Mouse (Mus musculus): Measurements from ENCODE around the gene Abtb2.

Gene Abtb2

DNA sequence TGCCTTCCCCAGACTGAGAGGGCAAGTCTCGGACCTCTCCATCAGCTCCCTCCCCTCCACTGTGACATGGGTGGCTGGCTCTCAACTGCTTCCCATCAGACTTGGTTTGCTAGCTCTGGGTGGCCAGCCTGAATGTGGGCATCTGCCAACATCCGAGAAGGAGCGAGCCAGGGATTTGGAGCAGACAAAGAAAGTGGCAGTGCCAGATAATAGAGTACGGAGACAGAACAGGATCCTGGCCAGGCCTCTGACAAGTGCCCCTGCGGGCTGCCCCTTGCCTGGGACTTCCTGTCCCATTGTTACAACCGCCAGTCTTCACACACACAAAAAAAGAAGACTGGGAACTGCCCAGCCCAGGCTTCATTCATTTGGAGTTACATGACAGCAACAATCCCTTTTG, 124.3 kb downstream of the Abtb2 start:
- no peak for DNase-seq (ENCODE audit: low read depth)

DNA sequence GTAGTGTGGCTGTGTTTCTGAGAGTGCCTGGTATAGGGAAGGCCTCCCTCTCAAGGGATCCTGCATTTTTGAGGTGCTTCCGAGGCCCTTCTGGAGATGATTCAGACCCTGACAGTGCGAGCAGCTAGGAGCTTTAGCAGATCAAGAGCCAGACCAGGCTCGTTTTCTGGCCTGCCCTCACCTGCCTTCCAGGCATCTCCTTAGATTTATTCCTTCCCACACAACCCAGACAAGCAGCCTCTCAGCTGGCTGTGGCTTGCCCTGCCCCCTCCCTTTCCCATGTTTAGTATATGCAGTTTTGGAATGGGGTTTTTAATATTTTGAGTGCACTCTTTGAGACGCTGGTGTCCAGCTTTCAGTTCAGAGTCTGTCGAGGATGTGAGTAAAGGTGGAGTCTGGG, 124.7 kb downstream of the Abtb2 start:
- DNase-seq (ENCODE audit: low read depth) = no peak

DNA sequence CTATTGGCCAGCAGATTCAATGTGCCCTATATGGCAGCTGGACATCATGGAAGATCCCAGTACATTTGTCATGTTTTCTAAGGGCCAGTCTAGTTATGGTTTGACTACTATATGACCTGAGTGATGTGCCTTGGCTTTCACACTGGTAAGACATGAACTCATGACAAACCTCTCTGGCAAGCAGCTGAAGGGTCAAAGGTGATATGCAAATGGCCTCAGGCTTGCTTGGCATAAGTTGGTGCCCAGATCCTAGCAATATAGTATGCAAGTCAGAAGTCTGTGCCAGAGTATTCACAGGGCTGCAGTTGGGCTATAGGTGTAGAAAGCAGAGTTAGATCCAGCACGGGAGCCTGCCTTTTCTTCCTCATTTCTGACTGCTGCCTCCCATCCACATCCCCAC, 125.2 kb downstream of the Abtb2 start:
- DNase-seq (ENCODE audit: low read depth) = no peak

DNA sequence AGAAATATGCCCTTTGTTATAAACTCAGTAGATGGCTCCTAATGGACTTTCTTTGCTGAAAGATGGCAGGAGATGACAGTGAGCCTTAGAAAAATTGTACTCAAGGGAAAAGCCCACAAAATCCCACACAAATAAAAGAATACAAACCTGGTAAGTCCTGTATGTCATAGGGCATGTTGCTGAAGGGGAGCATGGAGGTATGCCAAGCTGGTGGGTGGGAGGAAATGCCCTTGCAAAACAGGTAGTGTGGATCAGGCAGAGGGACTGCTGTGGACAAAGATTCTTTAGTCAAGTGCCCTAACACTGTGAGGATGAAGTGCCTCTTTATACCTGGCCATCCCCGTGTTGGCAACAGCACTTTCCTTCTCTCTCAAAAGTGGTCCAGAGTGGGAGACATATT, 126.7 kb downstream of the Abtb2 start:
- no peak for DNase-seq (ENCODE audit: low read depth)

DNA sequence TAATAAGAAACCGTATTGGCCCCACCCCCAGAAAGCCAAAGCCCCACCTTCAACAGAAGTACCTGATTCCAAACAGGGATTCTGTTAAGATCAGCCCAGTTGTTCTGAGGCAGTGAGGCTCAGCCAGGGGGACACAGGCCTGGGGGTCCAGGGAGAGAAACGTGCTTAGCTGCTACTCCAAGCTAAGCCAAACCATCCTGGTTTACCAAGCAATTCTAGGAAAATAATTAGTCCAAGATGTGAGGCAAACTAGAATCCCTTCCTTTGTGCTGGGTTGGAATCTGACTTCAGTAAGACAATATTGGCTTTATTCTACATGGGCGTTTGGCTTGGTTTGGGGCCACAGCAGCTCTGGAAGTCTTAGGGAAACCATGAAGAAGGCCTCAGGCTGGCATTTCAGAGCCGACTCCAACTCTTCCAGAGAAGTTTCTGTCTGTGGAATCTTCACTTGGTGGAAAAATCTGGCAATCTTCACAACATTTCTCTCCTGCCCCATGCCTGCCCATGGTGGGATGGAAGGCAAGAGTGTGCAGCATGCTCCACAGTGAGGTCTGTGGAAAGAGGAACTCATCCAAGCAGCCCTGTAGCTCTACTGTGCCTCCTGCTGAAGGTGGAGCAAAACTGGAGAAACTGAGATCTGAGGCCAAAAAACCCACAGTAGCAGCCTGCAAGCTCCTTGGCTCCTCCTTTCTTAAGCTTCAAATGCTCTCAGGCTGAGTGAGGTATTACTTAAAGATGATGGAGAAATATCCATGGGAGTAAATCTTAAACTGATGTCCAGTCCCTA, 128.9 kb downstream of the Abtb2 start:
- no peak for DNase-seq (ENCODE audit: low read depth)

GRCm38 (mm10) chr2:103696177-103696576, 130.1 kb downstream of the Abtb2 start:
- no peak for DNase-seq (ENCODE audit: low read depth)

GRCm38 (mm10) chr2:103700514-103700913, 134.4 kb downstream of the Abtb2 start:
- DNase-seq (ENCODE audit: low read depth) = no peak

DNA sequence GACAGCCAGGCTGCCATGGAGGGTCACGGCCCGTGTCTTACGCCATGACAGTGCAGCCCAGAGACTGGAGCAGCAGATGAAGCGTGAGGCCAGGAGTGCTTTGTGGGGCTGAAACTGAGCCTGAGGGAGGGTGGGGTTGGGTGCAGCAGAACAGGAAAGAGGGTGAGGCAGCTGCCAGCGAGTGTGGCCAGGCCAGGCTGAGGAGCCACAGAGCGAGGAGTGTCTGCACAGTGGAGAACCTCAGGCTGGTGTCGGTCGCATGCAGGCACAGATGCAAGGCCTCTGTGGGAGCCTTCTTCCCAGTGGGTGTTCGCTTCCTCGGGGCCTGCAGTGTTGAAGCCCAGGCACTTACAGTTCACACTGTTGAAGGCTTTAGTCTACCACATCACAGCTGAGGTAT, 137.2 kb downstream of the Abtb2 start:
- no peak for DNase-seq (ENCODE audit: low read depth)

- DNase-seq (ENCODE audit: low read depth) = no peak
These were observed 137.8 kb downstream of the Abtb2 start for GRCm38 (mm10) chr2:103703865-103704264.

- DNase-seq (ENCODE audit: low read depth) = no peak
These were observed 139.7 kb downstream of the Abtb2 start for GRCm38 (mm10) chr2:103705826-103706225.

DNA sequence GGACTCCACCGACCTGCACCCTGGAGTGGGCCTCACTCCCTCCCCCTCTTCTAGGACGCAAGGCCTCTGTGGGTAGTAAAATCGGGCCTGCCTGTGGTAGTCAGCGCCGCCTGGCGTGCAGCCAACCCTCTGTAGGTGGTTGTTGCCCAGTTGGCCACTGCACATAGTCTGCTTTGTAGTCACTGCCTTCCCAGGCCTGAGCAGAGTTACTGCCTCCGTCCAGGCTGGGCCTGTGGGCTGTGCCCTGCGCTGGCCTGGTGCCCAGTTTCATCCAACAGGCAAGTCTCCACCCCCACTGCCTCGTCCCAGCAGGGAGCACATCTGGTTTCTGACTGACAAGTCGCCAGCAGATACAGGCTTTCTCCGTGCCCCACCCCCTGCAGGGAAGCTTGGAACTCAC, 140.1 kb downstream of the Abtb2 start:
- DNase-seq (ENCODE audit: low read depth) = no peak

DNA sequence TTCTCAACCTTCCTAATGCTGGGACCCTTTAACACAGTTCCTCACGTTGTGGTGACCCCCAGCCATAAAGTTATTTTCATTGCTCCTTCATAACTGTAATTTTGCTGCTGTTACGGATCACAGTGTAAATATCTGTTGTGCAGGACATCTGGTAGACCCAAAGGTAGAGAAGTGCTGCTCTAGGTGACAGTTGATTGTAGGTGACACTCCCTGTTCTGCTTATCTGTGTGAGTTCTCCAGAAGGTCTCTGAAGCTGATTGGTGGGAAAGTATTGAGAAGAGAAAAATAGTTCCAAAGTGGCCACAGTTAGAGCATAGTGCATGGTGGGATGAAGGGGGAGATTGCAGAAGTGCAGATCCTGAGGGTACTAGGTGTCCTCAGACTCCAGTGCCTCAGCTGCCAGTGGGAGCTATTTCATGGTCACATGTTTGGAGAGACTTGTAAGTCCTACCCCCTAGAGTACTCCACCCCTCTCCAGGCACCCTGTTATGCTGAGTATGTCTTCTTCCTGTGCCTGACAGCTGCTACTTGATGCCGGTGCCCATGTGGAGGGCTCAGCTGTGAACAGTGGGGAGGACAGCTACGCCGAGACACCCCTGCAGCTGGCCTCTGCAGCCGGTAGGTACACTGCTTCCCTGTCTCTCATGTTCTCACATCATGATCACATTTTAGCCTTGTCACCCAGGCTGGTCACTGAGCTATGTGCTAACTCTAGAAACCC, 141.1 kb downstream of the Abtb2 start:
- no peak for DNase-seq (ENCODE audit: low read depth)

GRCm38 (mm10) chr2:103710849-103711248, 144.7 kb downstream of the Abtb2 start:
- DNase-seq (ENCODE audit: low read depth) = no peak

DNA sequence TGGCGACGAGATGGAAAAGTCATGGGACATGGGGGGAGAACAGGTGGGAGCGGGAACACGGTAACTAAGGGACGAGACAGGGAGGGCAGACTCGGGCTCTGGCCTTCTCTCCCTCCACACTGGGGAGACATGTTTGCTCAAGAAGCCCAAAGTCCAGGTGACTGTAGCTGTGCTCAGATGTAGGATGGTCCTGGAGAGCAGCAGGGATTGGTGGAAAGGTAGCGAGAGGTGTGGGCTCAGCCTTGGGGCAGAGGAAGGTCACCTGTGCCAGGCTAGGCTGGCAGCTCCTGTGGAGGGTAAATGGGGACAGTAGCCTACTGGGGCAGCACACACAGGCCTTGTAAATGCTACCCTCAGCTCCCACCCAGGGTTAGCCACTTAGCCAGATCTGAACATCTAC, 147.7 kb downstream of the Abtb2 start:
- no peak for DNase-seq (ENCODE audit: low read depth)

- DNase-seq (ENCODE audit: low read depth) = no peak
These were observed 148.3 kb downstream of the Abtb2 start for GRCm38 (mm10) chr2:103714412-103714811.

DNA sequence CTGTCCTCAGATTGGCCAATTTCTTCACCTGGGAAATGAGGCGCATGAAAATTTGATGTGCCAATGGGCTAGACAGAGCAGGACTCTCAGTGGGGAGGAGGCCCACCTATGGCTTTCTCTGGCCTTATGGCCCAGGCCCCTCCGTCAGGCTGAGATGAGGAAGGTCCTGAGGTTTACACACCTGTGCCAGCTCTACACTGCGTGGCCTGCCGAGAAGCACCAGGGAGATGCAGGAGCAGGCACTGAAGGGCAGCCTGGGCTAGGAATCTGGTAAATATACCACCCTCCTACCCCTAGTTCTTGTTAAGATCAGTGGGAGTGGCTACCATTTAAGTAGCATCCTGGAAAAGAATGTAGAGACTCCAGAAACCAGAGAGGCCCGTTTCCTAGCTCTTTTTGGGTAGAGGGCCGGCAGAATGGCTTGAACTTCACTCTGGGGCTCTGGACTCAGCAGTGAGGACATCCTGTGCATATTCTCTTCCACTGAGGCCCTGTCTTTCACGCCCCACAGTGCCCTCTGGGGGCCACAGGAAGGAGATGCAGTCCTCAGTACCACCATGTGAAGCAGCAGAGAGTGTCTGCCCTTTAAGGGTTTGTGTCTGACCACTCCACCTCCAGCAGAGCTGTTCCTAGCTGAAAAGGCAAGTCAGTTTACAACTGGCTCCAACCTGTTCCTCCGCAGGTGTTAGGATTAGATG, 152.6 kb downstream of the Abtb2 start:
- peak; percentile 64 for DNase-seq (ENCODE audit: low read depth)

DNA sequence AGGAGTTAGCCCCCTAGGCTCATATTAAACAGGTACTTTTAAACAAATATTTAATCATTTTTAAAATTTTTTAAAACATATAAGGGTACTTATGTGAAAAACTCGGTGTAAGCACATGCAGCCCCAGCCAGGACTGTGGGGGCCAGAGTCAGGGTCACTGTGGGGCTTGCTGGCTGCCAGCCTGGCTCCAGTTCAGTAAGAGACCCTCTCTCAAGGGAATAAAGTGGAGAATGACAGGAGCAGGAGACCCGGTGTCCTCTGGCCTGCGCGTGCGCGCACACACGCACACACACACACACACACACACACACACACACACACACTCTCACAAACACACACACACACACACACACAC, 153.2 kb downstream of the Abtb2 start:
- no peak for DNase-seq (ENCODE audit: low read depth)

DNA sequence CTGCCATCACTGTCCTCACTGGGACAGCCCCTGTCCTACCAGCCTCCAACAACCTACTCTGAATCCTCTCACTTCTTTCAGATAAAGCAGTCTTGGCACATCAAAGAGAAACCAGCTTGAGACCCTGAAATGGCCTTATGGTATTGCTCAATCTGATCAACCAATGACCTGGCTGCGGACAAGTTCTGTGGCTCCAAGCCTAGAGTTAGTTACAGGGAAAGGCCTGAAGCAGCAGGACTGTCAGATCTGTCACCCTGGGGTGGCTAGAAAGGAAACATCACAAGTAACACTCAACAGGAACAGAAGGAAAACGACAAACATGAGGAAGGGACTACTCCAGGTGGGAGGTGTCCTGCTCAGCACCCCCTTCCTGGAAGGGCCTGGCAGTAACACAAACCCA, 158.4 kb downstream of the Abtb2 start:
- DNase-seq (ENCODE audit: low read depth) = no peak

DNA sequence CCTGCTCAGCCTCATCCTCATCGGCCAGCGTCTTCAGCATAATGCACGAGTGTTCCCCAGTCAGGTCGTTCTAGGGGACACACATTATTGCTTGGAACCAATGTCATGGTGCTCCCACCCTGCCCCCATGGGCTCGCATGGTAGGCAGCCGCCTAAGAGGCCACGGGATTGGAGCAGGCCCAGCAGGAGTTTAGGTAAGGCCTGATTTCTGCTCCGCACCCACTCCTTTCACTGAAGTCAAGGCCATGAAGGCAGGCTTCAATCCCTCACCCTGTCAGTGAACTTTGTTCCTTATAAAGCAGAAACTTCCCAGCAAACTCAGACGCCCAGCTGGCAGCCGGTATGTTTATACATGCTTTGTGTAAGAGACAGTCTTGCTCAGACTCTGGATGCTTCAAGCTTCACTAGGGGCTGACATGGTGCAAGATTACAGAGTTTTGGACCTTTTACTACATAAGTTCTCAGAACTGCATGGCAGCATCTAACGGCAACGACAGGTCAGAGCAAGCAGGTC, 162.0 kb downstream of the Abtb2 start:
- no peak for DNase-seq (ENCODE audit: low read depth)

- no peak for DNase-seq (ENCODE audit: low read depth)
These were observed 164.9 kb downstream of the Abtb2 start for GRCm38 (mm10) chr2:103730999-103731398.

DNA sequence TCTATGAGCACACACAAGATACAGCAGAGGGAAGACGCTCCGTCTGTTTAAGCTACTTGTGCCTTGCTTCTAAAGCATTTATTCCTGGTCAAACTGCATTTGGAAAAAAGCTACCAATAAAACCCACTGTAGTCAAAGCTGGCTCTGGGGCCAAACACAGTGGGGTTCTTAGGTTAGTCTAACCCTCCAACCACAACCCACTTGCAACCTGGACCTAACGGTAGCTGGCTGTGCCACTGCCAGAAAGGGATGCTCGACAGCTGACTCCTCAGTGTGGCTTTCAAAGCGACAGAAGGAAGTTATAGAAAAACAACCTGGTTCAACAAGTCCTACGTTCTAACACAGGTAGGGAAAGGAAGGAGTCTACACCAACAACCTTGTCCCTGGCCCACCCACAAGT, 165.3 kb downstream of the Abtb2 start:
- DNase-seq (ENCODE audit: low read depth) = no peak

- no peak for DNase-seq (ENCODE audit: low read depth)
These were observed 176.7 kb downstream of the Abtb2 start for GRCm38 (mm10) chr2:103742821-103743220.

- DNase-seq (ENCODE audit: low read depth) = no peak
These were observed 177.4 kb downstream of the Abtb2 start for GRCm38 (mm10) chr2:103743536-103743935.
